Mouse (Mus musculus) retina, postnatal 7 days (tissue): ENCODE measurements around the gene Erich2.

Source experiments
- DNase-seq: peaks from one replicate; pipeline ENCODE4 v3.0.0-alpha.2; 2012; ENCODE audit warnings: low read depth, low spot score

Erich2 gene

GRCm38 (mm10) chr2:70562611-70562980 is 54.0 kb downstream of the Erich2 start:
- DNase-seq: no peak

DNA sequence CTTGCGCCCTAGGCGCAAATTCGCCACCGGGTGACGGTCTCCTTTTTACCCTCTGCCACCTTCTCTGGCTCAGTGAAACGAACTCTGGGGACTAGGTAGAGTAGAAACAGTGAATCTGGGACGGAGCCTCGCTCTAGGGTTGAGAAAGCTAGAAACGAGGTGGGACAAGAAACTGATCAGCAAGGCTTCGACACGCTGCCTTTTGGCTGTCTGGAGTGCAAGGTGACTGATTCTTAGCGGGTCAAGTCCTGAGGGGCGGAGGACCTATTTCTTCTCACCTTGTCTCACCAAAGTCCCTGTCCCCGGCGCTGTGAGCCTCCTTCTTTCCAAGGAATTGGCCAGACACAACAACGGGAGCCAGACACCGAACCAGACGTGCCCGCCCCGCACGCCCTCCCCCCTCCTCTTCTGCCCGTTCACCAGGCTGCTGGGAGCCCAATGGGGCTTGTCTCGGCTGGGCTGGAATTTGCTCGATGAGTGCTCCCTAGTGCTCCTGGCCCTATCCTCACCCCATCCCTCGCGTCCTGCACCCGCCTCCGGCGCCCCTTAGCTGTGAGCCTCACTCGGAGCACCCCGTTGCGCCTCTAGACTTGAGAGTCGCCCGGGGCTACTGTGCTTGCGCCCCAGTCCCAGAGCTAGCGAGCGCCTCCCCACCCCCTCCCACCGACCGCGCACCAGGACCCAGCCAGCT is 54.5 kb downstream of the Erich2 start:
- no peak for DNase-seq

GRCm38 (mm10) chr2:70563721-70564645 is 55.4 kb downstream of the Erich2 start:
- DNase-seq: no peak

DNA sequence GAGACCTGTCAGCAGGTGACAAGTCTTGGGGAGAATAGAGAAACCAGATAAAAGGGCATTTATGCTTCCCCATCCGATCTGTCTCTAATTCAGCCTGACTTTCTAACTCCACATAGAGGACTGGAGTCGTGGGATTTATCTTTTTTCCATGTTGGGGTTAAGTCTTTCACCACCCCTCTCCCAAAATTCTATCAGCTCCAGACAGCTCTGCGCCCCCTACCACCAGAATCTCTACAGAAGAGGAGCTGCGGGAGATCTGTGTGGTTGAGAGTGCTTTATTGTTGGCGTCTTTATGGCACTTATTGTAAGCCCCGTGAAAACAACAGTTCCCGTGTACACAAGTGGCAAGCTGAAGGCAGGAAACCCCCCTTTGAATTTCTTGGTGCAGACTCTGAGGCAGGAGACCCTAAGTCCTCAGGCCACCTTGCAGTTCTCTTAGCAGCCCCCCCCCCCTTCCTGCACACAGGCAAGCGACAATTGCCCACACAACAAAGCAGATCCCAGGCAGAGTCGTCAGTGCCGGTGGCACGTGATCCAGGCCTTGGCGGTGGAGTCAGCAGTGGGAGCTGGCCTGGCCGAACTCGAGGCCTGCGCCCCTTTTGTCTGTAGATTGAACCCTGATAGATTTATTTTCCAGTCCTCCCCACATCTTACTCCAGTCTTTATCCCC is 56.2 kb downstream of the Erich2 start:
- no peak for DNase-seq

GRCm38 (mm10) chr2:70565651-70566602 is 57.3 kb downstream of the Erich2 start:
- no peak for DNase-seq

GRCm38 (mm10) chr2:70566603-70566981 is 58.0 kb downstream of the Erich2 start:
- DNase-seq: no peak

DNA sequence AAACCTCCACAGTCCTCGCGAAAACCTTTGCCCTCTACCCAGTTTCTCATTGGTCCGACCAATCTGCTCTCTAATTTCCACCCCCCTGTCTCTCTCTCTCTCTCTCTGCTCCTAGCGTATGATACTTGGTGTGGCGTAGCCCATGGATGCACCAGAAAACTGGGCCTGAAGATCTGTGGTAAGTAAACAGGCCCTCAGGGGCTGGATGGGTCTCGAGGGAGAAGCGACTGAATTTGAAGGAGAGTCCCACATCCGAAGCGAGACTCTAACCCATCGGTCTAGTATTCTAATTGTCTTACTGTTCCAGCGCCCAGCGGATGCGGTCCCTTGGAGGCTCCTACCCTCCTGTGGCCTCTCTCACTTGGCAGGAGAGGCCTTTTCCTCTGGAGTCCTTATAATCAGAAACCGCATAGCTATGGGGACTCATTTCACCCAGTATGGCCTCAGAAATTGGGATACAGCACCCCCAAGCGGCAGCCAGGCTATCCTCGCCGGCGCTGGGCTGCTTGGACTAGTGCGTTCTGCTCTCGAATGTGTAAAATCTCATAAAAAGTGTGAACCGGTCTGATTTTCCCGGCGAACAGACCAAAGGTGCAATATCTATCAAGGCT is 58.6 kb downstream of the Erich2 start:
- DNase-seq: no peak

DNA sequence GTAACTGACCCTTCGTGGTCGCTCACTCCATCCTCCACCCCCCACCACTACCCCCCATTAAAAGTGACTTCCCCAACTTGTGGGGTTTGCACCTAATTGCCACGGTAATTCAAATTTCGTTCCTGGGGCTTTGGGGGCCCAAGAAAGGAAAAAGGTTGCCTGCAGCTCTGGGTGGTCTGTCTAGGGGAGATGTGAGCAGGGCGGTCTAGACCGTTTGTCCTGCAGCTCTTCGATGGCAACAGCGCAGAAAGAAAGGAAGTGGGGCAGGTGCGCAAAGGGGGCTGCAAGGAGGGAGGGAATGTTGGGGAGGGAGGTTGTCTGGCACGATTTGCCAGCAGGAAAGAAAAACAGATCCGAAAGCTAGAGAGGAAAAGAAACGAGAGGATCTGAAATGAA is 59.1 kb downstream of the Erich2 start:
- no peak for DNase-seq

DNA sequence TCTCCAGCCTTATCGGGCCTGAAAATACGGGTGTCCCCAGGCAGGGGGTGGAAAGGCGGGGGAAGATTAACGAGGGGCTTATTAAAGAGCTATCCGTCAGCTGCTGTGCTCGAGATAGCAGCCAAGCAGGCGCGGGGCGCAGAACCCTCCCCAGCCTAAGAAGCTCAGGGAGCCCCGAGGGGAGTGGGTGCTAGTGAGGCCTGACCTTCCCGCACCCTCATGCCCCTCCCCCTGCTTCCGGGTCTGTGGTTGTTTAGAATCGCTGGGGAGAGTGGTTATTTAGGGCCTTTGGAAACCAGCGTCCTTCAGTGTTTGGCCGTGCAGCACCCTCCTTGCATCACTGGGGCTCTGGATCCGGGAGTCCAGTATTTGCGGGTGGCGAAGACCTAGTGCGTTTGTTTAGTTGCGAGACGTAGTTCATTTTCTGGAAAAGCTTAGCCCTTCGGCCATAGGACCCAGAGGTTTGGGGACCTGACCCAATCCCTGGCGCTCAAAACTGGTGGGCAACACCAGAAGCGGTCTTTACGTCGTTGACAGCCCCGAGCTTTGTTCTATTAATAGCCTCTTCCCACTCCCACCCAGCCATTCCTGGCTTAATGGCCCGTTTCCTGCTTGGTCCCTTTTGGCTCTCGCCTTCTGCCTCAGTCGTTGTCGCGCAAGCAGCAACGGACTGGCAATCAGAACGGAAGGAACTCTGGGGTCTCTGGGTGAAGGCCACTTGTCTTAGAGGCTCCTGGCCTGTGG is 59.8 kb downstream of the Erich2 start:
- no peak for DNase-seq

DNA sequence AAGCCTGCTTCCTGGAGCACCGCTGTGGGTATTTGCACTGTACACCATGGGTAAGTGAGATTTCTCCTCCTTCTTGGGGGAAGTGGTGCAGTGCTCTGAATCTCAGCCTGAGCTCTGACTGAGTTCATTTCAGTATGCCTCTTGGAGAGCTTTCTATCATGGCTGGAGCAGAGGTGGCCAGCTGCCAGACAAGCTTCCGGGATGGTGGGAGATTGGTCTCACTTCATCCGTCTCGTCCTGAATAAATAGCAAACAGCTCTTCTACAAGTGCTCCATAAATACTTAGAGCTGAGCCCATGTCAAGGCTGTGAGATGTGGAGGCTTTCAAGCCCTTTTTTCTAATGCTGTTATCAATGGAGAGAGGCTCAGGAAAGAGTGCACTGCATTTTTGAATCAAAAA is 63.1 kb downstream of the Erich2 start:
- no peak for DNase-seq

DNA sequence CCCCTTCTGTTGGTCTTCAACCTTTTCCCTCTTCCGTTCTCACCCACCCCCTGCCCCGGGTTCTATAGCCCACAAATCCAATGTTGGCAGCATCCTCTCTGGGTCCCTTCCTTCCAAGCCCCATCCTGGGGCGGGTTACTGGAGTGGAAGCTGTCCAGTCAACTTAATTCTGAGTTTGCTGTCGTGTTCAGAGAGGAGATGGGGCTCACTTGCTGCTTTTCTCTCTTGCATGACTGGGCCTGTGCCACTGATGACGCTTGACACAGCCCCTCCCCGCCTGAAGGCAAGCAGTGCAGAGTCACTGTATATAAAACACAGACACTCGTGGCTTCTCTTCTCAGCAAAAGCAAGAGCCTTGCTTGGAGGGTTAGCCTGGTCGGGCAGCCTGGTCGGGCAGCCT is 63.6 kb downstream of the Erich2 start:
- no peak for DNase-seq

DNA sequence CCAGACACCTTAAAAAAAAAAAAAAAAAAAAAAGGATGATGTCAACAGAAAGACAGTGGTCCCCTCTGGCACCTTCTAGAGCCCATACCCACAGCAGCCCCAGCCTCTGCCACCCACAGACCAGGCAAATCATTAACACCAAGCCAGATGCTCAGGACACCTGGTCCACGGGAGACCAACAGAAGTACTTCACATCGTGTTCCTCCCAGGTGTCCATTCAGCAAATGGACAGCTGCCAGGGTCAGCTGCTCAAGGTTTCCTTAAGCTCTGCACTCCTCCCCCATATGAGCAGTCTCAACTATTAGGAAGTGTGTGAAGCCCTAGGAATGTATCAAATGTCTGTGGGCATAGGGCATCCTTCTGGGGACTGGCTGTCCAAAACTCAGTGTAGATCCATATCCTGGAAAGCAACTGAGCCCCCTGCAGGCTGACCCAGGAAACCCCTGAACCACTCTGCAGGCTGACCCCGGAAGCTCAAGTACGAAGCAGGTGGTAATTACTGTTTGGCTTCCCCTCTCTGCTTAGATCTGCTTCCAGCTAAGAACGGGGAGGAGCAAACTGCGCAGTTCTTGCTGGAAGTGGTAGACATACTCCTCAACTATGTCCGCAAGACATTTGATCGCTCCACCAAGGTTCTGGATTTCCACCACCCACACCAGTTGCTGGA is 65.1 kb downstream of the Erich2 start:
- DNase-seq: no peak

DNA sequence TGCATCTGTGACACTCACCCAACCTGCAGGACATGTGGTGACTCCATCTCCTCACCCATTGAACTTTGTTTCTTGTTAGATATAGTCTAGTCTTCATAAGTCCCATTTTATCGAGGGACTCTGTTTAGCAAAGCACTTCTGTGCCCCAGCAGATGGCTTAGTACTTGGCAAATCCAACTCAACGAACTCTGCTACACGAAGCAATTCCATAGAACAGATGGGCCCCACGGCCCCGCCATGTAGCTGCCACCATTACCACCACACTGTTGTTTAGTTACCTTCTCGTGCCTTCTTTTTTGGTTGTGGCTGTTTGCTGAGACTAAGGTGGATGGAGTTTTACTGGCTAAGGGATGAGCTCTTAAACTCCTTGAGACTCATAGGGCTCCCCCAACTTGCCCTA is 79.6 kb downstream of the Erich2 start:
- DNase-seq: no peak
